Mouse (Mus musculus) limb, embryonic 11.5 days (tissue): ENCODE measurements at regions not wholly inside any gene's neighbourhood (a gene's known extent, or its start where the extent isn't known, plus 50 kb on each side); places are given as distances from the start of the nearest gene placed in this dataset.
"Not testable (repeated sequence)": the region's sequence is repeated elsewhere in the genome, so short reads cannot be mapped to it uniquely, and the experiment has no call there.

ENCODE experiments used
- ATAC-seq: fragments of 200-750 bp; cut with Nextera tagmentation; 2 replicates; pipeline ENCODE4 v1.8.0; 2017; ENCODE audit warnings: low read depth; ENCODE audit not compliant: insufficient number of reproducible peaks, low FRiP score, low TSS enrichment
- DNase-seq: peaks from one replicate; pipeline ENCODE4 v3.0.0-alpha.2; 2015; ENCODE audit warnings: low spot score
- H3K27ac ChIP-seq: fragments of 300-500 bp; sonication (generic); replicated peaks from 2 replicates; pipeline ENCODE4 v1.5.1; 2014; ENCODE audit warnings: low read depth, mild to moderate bottlenecking, low read length
- H3K27me3 ChIP-seq: fragments of 300-500 bp; sonication (generic); 2 replicates; pipeline ENCODE4 v1.6.1; 2014; ENCODE audit warnings: mild to moderate bottlenecking, low read length, mixed read lengths; ENCODE audit not compliant: control insufficient read depth, insufficient read depth
- H3K36me3 ChIP-seq: fragments of 300-500 bp; sonication (generic); 2 replicates; pipeline ENCODE4 v1.6.1; 2014; ENCODE audit warnings: mild to moderate bottlenecking, low read length, moderate library complexity, mixed read lengths; ENCODE audit not compliant: control insufficient read depth, insufficient read depth
- H3K4me1 ChIP-seq: fragments of 300-500 bp; sonication (generic); 2 replicates; pipeline ENCODE4 v1.6.1; 2014; ENCODE audit warnings: low read length, mixed read lengths; ENCODE audit not compliant: control insufficient read depth, insufficient read depth
- H3K4me2 ChIP-seq: fragments of 300-500 bp; sonication (generic); 2 replicates; pipeline ENCODE4 v1.6.1; 2014; ENCODE audit warnings: low read depth, mild to moderate bottlenecking, moderate library complexity; ENCODE audit not compliant: severe bottlenecking
- H3K4me3 ChIP-seq: fragments of 300-500 bp; sonication (generic); 2 replicates; pipeline ENCODE4 v1.5.1; 2014; ENCODE audit warnings: low read depth, low read length
- H3K9ac ChIP-seq: fragments of 300-500 bp; sonication (generic); 2 replicates; pipeline ENCODE4 v1.6.1; 2014; ENCODE audit warnings: mild to moderate bottlenecking, low read length
- H3K9me3 ChIP-seq: fragments of 300-500 bp; sonication (generic); 2 replicates; pipeline ENCODE4 v1.6.1; 2016; ENCODE audit warnings: low read length; ENCODE audit not compliant: control insufficient read depth
- WGBS: fragments of 180-500 bp; shearing (Covaris S2); extraction: QIAGEN DNeasy Blood & Tissue Kit; methylation state at CpG from one replicate; pipeline ENCODE4 v1.1.7; 2014; 5-methylcytosine and 5-hydroxymethylcytosine counted together

- Histone ChIP-seq H3K27ac (no peak overlapping the region), H3K4me2 (no peak overlapping the region), H3K27me3 (no peaks in the 10 kb centered on the region), H3K36me3 (no peaks in the 10 kb centered on the region), H3K9me3 (no peaks in the 10 kb centered on the region), H3K4me1 (no peaks in the 10 kb centered on the region), H3K9ac (no peak overlapping the region), H3K4me3 (no peak overlapping the region)
- DNase-seq (no peak), ATAC-seq (no peak)
- 85% methylated on average over 2 of the region's 2 CpGs for WGBS
Measured at GRCm38 (mm10) chr13:81020811-81021210, 137.6 kb downstream of the Arrdc3 start.

GRCm38 (mm10) chr13:81022410-81022809 lies 139.2 kb downstream of the Arrdc3 start:
- Histone ChIP-seq H3K9ac (no peak overlapping the region), H3K4me3 (no peak overlapping the region), H3K27ac (no peak overlapping the region), H3K9me3 (no peaks in the 10 kb centered on the region), H3K4me1 (no peaks in the 10 kb centered on the region), H3K27me3 (no peaks in the 10 kb centered on the region), H3K36me3 (no peaks in the 10 kb centered on the region), H3K4me2 (no peak overlapping the region)
- no peak for DNase-seq
- ATAC-seq, result no peak
- WGBS, result 91% methylated on average over 1 of the region's 1 CpGs

- DNase-seq, result not testable (repeated sequence)
Measured at GRCm38 (mm10) chr13:81025241-81025760, 142.1 kb downstream of the Arrdc3 start.

GRCm38 (mm10) chr13:81037316-81037715 lies 154.1 kb downstream of the Arrdc3 start:
- H3K4me3 ChIP-seq, result no peak overlapping the region
- ATAC-seq, result no peak
- H3K27ac ChIP-seq, result no peak overlapping the region
- H3K27me3 ChIP-seq, result no peaks in the 10 kb centered on the region
- no peak overlapping the region for H3K4me2 ChIP-seq
- WGBS, result 90% methylated on average over 1 of the region's 1 CpGs
- DNase-seq, result no peak
- H3K36me3 ChIP-seq, result no peaks in the 10 kb centered on the region
- H3K9me3 ChIP-seq, result no peaks in the 10 kb centered on the region
- no peaks in the 10 kb centered on the region for H3K4me1 ChIP-seq
- H3K9ac ChIP-seq, result no peak overlapping the region

More at GRCm38 (mm10) chr13:81025241-81025760, 142.1 kb downstream of the Arrdc3 start:
- H3K9me3 ChIP-seq, ATAC-seq, H3K36me3 ChIP-seq, H3K27ac ChIP-seq, H3K27me3 ChIP-seq, H3K4me2 ChIP-seq, H3K4me3 ChIP-seq, H3K9ac ChIP-seq, H3K4me1 ChIP-seq: not testable (repeated sequence)
- WGBS, result 93% methylated on average over 13 of the region's 14 CpGs

- Histone ChIP-seq H3K4me1 (no peaks in the 10 kb centered on the region), H3K4me3 (no peak overlapping the region), H3K36me3 (no peaks in the 10 kb centered on the region), H3K27ac (no peak overlapping the region), H3K9ac (no peak overlapping the region), H3K27me3 (no peaks in the 10 kb centered on the region), H3K4me2 (no peak overlapping the region), H3K9me3 (no peaks in the 10 kb centered on the region)
- DNase-seq (no peak), ATAC-seq (no peak)
- 84% methylated on average over 4 of the region's 4 CpGs for WGBS
Measured at GRCm38 (mm10) chr13:81038736-81039135, 155.6 kb downstream of the Arrdc3 start.

- H3K27ac ChIP-seq, result no peak overlapping the region
- no peak overlapping the region for H3K9ac ChIP-seq
- H3K36me3 ChIP-seq, result no peaks in the 10 kb centered on the region
- no peaks in the 10 kb centered on the region for H3K4me1 ChIP-seq
- no peak overlapping the region for H3K4me2 ChIP-seq
- H3K9me3 ChIP-seq, result no peaks in the 10 kb centered on the region
- H3K4me3 ChIP-seq, result no peak overlapping the region
- ATAC-seq (no peak), DNase-seq (no peak)
- no peaks in the 10 kb centered on the region for H3K27me3 ChIP-seq
Measured at GRCm38 (mm10) chr13:81040494-81040893, 157.3 kb downstream of the Arrdc3 start.

GRCm38 (mm10) chr13:81041646-81042045 lies 158.5 kb downstream of the Arrdc3 start:
- ATAC-seq (no peak), DNase-seq (no peak)
- Histone ChIP-seq H3K9ac (no peak overlapping the region), H3K9me3 (no peaks in the 10 kb centered on the region), H3K36me3 (no peaks in the 10 kb centered on the region), H3K4me2 (no peak overlapping the region), H3K27ac (no peak overlapping the region), H3K4me3 (no peak overlapping the region), H3K4me1 (no peaks in the 10 kb centered on the region), H3K27me3 (no peaks in the 10 kb centered on the region)
- WGBS, result 82% methylated on average over 3 of the region's 3 CpGs
